Mouse (Mus musculus) skeletal muscle tissue, postnatal 0 days (tissue): ENCODE data around the gene Napb. TPM values are rescaled to one million over a fixed set of nuclear protein-coding genes. Genes with fewer than 3 reads are reported as not detected.

ENCODE experiments used
- polyA plus RNA-seq: library from polyadenylated mRNA; unstranded; fragments of >200 nt; fragmentation: Nextera tagmentation; extraction: Ambion mirVana; gene quantifications from 2 replicates; pipeline ENCODE4 v1.2.1, GENCODE M21; 2015

Napb gene
- polyA plus RNA-seq: 2.8 and 4.0 TPM in 2 replicates

DNA sequence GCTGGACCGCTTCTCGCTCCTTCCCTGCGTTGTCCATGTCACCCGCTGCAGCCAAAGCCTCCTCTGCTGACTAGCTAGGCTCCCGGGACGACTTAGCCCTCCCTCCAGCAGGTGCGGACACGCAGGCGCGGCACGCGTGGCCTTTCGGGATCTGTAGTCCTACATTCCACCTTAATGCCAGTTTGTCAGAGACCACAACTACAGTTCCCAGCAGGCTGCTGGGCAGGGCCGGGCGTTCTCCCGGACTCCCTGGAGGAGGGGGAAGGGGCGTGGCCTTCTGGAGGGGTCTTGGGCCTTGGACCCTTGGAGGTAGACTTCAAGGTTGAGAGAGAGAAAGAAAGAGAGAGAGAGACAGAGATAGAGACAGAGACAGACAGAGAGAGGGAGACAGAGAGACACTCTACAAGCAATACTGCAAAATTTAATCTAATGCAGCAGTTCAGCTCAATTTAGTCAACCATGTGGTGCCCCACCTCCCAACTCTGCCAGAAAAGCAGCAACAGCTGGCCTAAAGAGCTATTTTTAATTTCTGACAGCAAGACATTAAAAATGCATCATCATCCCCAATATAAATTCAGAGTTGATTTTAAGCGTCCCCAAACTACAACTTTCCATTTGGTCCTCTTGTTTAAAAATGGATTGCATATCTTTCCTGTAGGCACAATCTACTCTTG lies at the start of gene Napb:
TSS of gene Napb (minus strand) at position 141 of the 674 bp plus-strand sequence.

DNA sequence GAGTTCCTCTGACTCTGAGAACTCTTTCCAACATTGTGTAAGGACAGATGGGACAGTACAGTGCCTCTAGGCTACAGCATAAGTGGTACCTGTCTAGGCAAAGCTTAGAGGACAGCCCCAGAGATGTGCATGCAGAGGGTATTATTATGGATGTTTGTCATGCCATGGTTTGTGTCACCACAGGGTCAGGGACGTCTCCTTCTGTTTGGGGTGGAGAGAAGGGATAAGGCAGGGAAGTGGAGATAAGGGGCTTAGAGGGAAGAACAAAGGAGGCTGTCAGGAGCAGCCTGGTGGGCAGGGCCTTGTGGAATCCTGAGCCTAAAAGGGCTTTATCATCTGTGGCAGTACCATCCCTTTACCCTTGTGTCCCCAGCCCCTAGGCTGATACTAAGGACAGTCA lies 49.4 kb upstream of the Napb start, which contains the start of gene 8030411F24Rik:
TSS of gene 8030411F24Rik (plus strand) at position 301 of the 400 bp plus-strand sequence.

DNA sequence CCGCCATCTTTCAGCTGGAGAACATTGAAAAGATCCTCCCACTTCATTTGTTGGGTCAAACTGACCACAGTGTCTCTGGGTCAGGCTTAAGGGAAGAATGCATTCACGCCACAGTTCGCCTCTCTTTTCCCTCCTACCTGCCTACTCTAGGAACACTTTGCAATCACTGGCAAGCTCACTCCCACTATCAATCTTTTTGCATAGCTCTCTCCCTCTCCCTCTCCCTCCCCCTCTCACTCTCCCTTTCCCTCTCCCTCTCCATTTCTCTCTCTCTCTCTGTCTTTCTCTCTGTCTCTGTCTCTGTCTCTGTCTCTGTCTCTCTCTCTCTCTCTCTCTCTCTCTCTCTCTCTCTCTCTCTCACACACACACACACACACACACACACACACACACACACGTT lies 39.1 kb upstream of the Napb start, which contains the start of gene Cst11:
TSS of gene Cst11 (minus strand) at position 101 of the 400 bp plus-strand sequence.

DNA sequence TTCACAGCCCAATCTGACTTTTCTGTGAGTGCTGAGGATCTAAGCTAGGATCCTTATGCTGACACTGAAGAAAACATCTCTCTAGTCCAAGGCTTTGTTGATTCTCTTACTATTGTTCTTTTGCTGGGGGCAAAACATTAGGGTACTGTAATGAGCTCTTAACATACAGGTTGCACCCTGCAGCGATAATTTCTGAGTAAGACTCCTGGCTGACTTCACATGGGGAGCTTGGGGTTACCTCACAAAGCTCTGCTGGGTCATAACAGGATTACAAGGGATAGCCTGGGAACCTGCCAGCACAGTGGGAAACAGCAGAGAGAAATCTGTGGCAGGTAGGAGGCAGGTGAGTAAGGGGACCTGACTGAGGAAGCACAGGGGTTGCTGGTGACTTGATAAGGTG lies 17.8 kb upstream of the Napb start, which contains the start of gene Cstl1:
TSS of gene Cstl1 (plus strand) at position 301 of the 400 bp plus-strand sequence.

DNA sequence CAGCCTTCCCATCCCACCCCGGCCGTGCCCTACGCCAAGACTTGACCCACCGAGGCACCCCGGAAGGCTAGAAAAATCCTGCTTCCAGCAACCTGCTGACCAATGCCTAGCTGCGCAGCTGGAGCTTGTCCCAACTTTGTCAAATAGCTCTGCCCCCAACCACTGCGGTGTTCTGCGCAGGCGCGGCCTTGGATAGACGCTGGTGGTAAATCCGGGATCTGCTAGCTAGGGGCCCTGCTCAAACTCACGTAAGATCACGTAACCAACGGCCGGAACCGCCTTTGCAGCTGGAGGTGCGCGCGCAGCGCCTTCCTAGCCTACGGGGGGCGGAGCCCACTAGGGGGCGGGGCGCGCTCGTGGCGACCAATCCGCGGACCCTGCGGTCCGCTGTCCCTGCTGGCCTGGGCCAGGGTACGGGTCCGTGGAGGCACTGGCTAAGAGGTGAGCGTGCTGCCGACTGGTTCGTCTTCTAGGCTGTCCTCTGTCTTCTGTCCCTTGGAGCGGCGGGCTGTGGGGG lies 51.4 kb downstream of the Napb start, which contains the start of gene Gzf1:
TSS of gene Gzf1 (plus strand) at position 249 of the 517 bp plus-strand sequence.

DNA sequence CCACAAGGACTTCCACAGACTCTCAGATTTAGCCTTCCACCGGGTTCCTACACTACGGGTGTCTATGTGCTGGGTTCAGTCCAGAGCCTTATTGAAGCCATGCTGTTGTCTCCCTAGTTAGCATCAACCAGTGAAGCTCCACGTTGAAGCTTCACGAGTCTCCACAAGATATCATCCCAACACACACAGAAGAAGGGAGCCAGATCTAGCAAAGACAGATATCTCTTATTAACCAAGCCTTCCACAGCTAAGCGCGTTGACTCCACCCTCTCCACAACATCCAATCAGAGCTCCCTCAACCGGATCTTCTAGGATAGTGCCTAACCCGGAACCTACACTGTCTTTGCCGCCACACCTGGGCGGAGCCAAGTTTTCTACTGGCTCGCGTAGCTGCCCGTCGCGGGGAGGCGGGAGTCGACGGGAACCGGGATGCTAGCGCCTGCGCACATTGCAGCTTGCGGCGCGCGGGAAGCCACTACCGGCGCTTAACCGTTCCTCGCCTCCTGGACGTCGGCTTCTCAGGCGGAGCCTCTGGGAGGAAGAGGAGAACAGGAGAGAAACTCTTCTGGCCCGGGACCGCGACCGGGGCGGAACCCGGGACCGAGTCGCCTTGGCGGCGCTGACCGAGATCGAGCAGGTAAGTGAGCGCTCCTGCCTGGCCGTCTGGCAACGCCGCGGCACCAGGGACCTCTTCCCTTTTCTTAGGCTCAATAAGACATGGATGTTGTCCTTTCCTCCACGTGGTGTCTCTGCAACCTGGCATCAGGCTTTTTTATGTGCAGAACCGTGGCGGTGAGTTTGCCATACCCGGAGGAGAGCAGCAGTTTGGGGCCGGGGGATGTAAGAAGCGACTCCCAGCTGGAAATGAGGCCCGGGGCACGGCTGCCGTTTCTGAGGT lies 59.8 kb downstream of the Napb start, which contains the start of gene Nxt1:
TSS of gene Nxt1 (plus strand) at position 403 of the 898 bp plus-strand sequence.

Other genes with a start within 250 kb of the Napb start
- gene Nxt1, start 59.9 kb downstream of the Napb start, polyA plus RNA-seq: 20.2 and 27.2 TPM in 2 replicates
- gene Gzf1, start 51.4 kb downstream of the Napb start, polyA plus RNA-seq: 14.8 and 15.2 TPM in 2 replicates
- not detected in 2 replicates for gene Cstl1, start 17.9 kb upstream of the Napb start, polyA plus RNA-seq
- not detected in 2 replicates for gene Cst11, start 39.0 kb upstream of the Napb start, polyA plus RNA-seq
- gene 8030411F24Rik, start 49.5 kb upstream of the Napb start, polyA plus RNA-seq: not detected in 2 replicates
- gene Cst12, start 56.9 kb upstream of the Napb start, polyA plus RNA-seq: not detected in 2 replicates
- not detected in 2 replicates for gene Cst8, start 66.3 kb upstream of the Napb start, polyA plus RNA-seq
- not detected in 2 replicates for gene Cst13, start 87.6 kb upstream of the Napb start, polyA plus RNA-seq
- not detected in 2 replicates for gene Cst9, start 102.7 kb upstream of the Napb start, polyA plus RNA-seq
- not detected in 2 replicates for gene 9230104L09Rik, start 132.6 kb upstream of the Napb start, polyA plus RNA-seq
- gene Cst3, start 143.2 kb upstream of the Napb start, polyA plus RNA-seq: 550 and 551 TPM in 2 replicates